11 mouse cellular contexts compared by ENCODE assay signal in the genomic region with DNA sequence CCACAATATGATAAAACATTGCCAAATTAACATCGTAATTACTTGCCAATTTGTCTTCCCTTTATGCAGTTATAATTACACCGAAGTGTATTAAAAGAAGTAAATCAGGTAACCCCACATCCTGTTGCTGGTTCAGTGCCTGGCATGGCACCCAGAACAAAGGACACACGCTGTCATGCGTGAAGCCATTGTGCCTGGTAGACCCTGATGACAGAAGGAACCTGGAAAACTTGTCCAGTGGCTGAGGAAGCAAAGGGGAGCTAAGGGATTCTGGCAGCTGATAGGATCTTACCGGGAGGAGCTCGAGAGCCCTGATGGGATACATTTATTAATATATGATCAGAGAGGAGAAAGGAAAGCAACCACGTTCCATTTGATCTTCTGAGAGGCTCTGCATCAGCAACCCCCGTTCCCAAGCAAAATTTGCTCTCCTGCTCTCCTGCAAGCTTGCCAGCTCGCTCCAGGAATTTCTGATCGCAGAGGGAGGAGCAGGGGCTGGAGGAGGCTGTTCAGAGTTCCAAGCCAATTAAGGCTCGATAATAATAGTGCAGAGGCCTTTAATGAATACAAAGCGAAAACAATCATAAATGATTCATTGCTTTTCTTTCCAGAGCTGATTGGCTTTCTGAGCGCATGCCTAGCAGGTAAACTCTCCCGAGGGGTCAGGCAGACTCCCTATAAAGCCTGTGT.
DNase-seq lines count a peak whose midpoint lies in the region; ATAC-seq and TF ChIP-seq lines count a peak whose summit lies in the region.
"Had no signal": no experiment of that assay in that cellular context is flagged by ENCODE, and none has a peak within 500 bp of the region (broad histone marks: within the 10 kb centered on the region; RNA-seq: fewer than 3 reads in every experiment).

No protein-coding gene starts in this region.

- H3K4me2 ChIP-seq in limb, embryonic 12.5 days = peak overlapping the region; percentile 13; the same call in 1 of the 2 replicates
- H3K4me2 ChIP-seq in forebrain, embryonic 12.5 days = peak overlapping the region; percentile 35
- no peak overlapping the region for H3K4me2 ChIP-seq in hindbrain, postnatal 0 days (ENCODE audit: low read depth, low read length)
- peak overlapping the region; percentile 22 for H3K4me2 ChIP-seq in neural tube, embryonic 15.5 days
- H3K4me2 ChIP-seq: heart, embryonic 15.5 days had no signal

- no peak for ATAC-seq in limb, embryonic 12.5 days (ENCODE audit: insufficient number of reproducible peaks, insufficient read depth, low FRiP score, low TSS enrichment, low read depth)
- ATAC-seq in forebrain, embryonic 12.5 days (ENCODE audit: low FRiP score) = peak; percentile 79; the same call in 1 of the 2 replicates
- peak; percentile 61 for ATAC-seq in hindbrain, postnatal 0 days
- ATAC-seq in neural tube, embryonic 15.5 days (ENCODE audit: low FRiP score) = peak; percentile 82
- ATAC-seq: liver, postnatal 0 days had no signal

- intact Hi-C loops in heart, postnatal 14 days (cut with DNase I) = no loop called here

- TF ChIP-seq CTCF in hindbrain, postnatal 0 days (IDR thresholded peaks at IDR 0.05; ENCODE audit: low read depth) = no peak

- WGBS in limb, embryonic 12.5 days = 46% methylated on average over 14 of the region's 14 CpGs
- 78% methylated on average over 14 of the region's 14 CpGs for WGBS in limb, embryonic 10.5 days
- WGBS in forebrain, embryonic 12.5 days = 32% methylated on average over 14 of the region's 14 CpGs
- 37% methylated on average over 14 of the region's 14 CpGs for WGBS in hindbrain, postnatal 0 days
- WGBS in neural tube, embryonic 15.5 days = 38% methylated on average over 14 of the region's 14 CpGs

- H3K9ac ChIP-seq in limb, embryonic 12.5 days (replicated peaks) = no peak overlapping the region
- H3K9ac ChIP-seq in forebrain, embryonic 12.5 days = no peak overlapping the region
- H3K9ac ChIP-seq in hindbrain, postnatal 0 days (replicated peaks; ENCODE audit: low read length) = no peak overlapping the region
- H3K9ac ChIP-seq in neural tube, embryonic 15.5 days (replicated peaks) = 0 out of 2 replicates have a peak overlapping the region, but pooled peaks have one; percentile 14
- H3K9ac ChIP-seq: heart, embryonic 15.5 days; liver, postnatal 0 days had no signal

- 0 out of 2 replicates have a peak overlapping the region, but pooled peaks have one; percentile 29 for H3K27ac ChIP-seq in limb, embryonic 12.5 days
- H3K27ac ChIP-seq in limb, embryonic 10.5 days = no peak overlapping the region
- peak overlapping the region; percentile 69 for H3K27ac ChIP-seq in forebrain, embryonic 12.5 days
- H3K27ac ChIP-seq in hindbrain, postnatal 0 days = peak overlapping the region; percentile 48
- peak overlapping the region; percentile 77 for H3K27ac ChIP-seq in neural tube, embryonic 15.5 days (replicated peaks)
- H3K27ac ChIP-seq: heart, embryonic 15.5 days had no signal

- DNase-seq in limb, embryonic 10.5 days (ENCODE audit: low spot score) = no peak
- peak; percentile 58 for DNase-seq in hindbrain, postnatal 0 days (ENCODE audit: low spot score)
- no peak for DNase-seq in heart, postnatal 14 days
- no peak for DNase-seq in thymus, adult 18-20 months
- DNase-seq in lung, postnatal 14 days = no peak
- DNase-seq: kidney, adult 18-20 months; liver, postnatal 0 days had no signal

- no peaks in the 10 kb centered on the region for H3K9me3 ChIP-seq in limb, embryonic 12.5 days
- no peaks in the 10 kb centered on the region for H3K9me3 ChIP-seq in limb, embryonic 10.5 days (replicated peaks)
- H3K9me3 ChIP-seq in forebrain, embryonic 12.5 days = no peaks in the 10 kb centered on the region
- no peaks in the 10 kb centered on the region for H3K9me3 ChIP-seq in hindbrain, postnatal 0 days (ENCODE audit: low read length)
- no peaks in the 10 kb centered on the region for H3K9me3 ChIP-seq in neural tube, embryonic 15.5 days (replicated peaks)
- H3K9me3 ChIP-seq: heart, embryonic 15.5 days had no signal

- H3K27me3 ChIP-seq in limb, embryonic 12.5 days = no peaks in the 10 kb centered on the region
- no peaks in the 10 kb centered on the region for H3K27me3 ChIP-seq in limb, embryonic 10.5 days (ENCODE audit: low read depth, poor library complexity, severe bottlenecking)
- no peaks in the 10 kb centered on the region for H3K27me3 ChIP-seq in forebrain, embryonic 12.5 days
- no peaks in the 10 kb centered on the region for H3K27me3 ChIP-seq in hindbrain, postnatal 0 days (ENCODE audit: insufficient read depth, low read length)
- no peaks in the 10 kb centered on the region for H3K27me3 ChIP-seq in neural tube, embryonic 15.5 days (replicated peaks)
- H3K27me3 ChIP-seq: heart, embryonic 15.5 days had no signal

- H3K36me3 ChIP-seq in limb, embryonic 12.5 days = no peaks in the 10 kb centered on the region
- no peaks in the 10 kb centered on the region for H3K36me3 ChIP-seq in limb, embryonic 10.5 days
- no peaks in the 10 kb centered on the region for H3K36me3 ChIP-seq in forebrain, embryonic 12.5 days (replicated peaks)
- no peaks in the 10 kb centered on the region for H3K36me3 ChIP-seq in hindbrain, postnatal 0 days (ENCODE audit: insufficient read depth, low read length)
- no peaks in the 10 kb centered on the region for H3K36me3 ChIP-seq in neural tube, embryonic 15.5 days
- H3K36me3 ChIP-seq: heart, embryonic 15.5 days had no signal

- H3K4me1 ChIP-seq in limb, embryonic 12.5 days (replicated peaks) = peaks cover 43% of the 10 kb centered on the region
- peaks cover 36% of the 10 kb centered on the region for H3K4me1 ChIP-seq in limb, embryonic 10.5 days
- H3K4me1 ChIP-seq in forebrain, embryonic 12.5 days = peaks cover 22% of the 10 kb centered on the region
- 0 out of 2 replicates have a peak, but pooled peaks cover 7% of the 10 kb centered on the region for H3K4me1 ChIP-seq in hindbrain, postnatal 0 days (ENCODE audit: insufficient read depth, low read length)
- H3K4me1 ChIP-seq in neural tube, embryonic 15.5 days = peaks cover 25% of the 10 kb centered on the region
- H3K4me1 ChIP-seq: heart, embryonic 15.5 days had no signal

- H3K4me3 ChIP-seq in limb, embryonic 12.5 days (replicated peaks) = no peak overlapping the region
- no peak overlapping the region for H3K4me3 ChIP-seq in limb, embryonic 10.5 days
- no peak overlapping the region for H3K4me3 ChIP-seq in forebrain, embryonic 12.5 days (replicated peaks)
- no peak overlapping the region for H3K4me3 ChIP-seq in hindbrain, postnatal 0 days (ENCODE audit: low read length)
- no peak overlapping the region for H3K4me3 ChIP-seq in neural tube, embryonic 15.5 days (replicated peaks)
- H3K4me3 ChIP-seq: heart, embryonic 15.5 days had no signal
